Mouse (Mus musculus) frontal cortex, adult (tissue): Measurements from ENCODE around the gene Soga3.

ENCODE experiments used
- ATAC-seq: cut with Nextera tagmentation; 2 replicates; pipeline ENCODE4 v1.9.2; 2017; ENCODE audit warnings: mild to moderate bottlenecking, moderate library complexity, mixed read lengths; ENCODE audit not compliant: low TSS enrichment

The Soga3 gene

GRCm38 (mm10) chr10:29206730-29207129 is 63.1 kb downstream of the Soga3 start:
- ATAC-seq: peak; percentile 74

- ATAC-seq: no peak
These were observed 65.1 kb downstream of the Soga3 start for GRCm38 (mm10) chr10:29208735-29209134.

- ATAC-seq: peak; percentile 80
These were observed 67.8 kb downstream of the Soga3 start, which contains the start of gene 9330159F19Rik for GRCm38 (mm10) chr10:29211453-29211852. TSS of gene 9330159F19Rik (plus strand) at chr10:29211606.

GRCm38 (mm10) chr10:29213534-29214100 is 70.0 kb downstream of the Soga3 start:
- ATAC-seq: peak; percentile 91

GRCm38 (mm10) chr10:29216957-29217356 is 73.3 kb downstream of the Soga3 start:
- ATAC-seq: no peak

GRCm38 (mm10) chr10:29217451-29217850 is 73.8 kb downstream of the Soga3 start:
- no peak for ATAC-seq

- ATAC-seq: no peak
These were observed 81.7 kb downstream of the Soga3 start for GRCm38 (mm10) chr10:29225329-29225728.

- ATAC-seq: no peak
These were observed 87.6 kb downstream of the Soga3 start for GRCm38 (mm10) chr10:29231208-29231607.
